Mouse (Mus musculus) bone marrow, adult 2 months (tissue): ENCODE results near the gene Bmp7.

Experiments used
- CTCF ChIP-seq: fragments of 200-500 bp; IDR thresholded peaks from 2 replicates; pipeline ENCODE4 v1.5.1; 2011; ENCODE audit warnings: low read length, control low read depth; ENCODE audit not compliant: control insufficient read depth, insufficient read depth
- POLR2A ChIP-seq: fragments of 200-500 bp; IDR thresholded peaks from 2 replicates; pipeline ENCODE4 v1.6.1; 2011; ENCODE audit warnings: low read depth, mild to moderate bottlenecking, control low read depth, low read length, borderline replicate concordance; ENCODE audit not compliant: control insufficient read depth

GRCm38 (mm10) chr2:172854136-172854535, 86.0 kb downstream of the Bmp7 start:
- no peak for TF ChIP-seq POLR2A
- no peak for TF ChIP-seq CTCF
